Mouse (Mus musculus) fat pad, adult 2 months (tissue): ENCODE data around the gene Gm10772.
"Not testable (repeated sequence)": the region's sequence is repeated elsewhere in the genome, so short reads cannot be mapped to it uniquely, and the experiment has no call there.

ENCODE experiments used
- DNase-seq: peaks from one replicate; pipeline ENCODE4 v3.0.0-alpha.2; 2011; ENCODE audit warnings: low read depth, low spot score; ENCODE audit errors: extremely low read depth

Gene Gm10772

DNA sequence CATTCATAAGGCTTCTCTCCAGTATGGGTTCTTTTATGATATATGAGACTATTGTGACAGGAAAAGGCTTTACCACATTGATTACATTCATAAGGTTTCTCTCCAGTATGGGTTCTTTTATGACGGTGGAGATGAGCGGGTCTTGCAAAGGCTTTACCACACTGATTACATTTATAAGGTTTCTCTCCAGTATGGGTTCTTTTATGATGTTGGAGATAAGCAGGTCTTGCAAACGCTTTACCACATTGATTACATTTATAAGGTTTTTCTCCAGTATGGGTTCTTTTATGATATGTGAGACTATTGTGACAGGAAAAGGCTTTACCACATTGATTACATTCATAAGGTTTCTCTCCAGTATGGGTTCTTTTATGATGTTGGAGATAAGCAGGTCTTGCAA lies at the start of gene Gm10772:
TSS of gene Gm10772 (minus strand) at position 101 of the 400 bp plus-strand sequence.
- not testable (repeated sequence) for DNase-seq

DNA sequence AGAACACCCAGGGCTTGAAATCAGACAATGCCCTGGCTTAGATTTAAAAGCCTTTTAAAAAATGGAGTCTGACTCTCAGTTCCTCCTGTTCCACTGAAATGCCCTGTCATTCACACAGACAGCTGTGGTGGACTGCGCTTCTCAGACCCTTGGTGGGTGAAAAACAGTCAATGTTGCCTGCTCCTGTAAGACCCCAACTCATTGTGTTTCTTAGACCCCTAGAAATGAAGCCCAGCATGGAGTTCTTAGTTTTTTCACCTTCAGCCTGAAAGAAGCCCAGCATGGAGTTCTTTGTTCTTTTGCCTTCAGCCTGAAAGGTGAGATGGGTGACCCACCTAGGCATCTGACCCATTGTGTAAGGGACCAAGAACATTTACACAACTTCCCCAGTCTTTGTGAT lies 36.5 kb upstream of the Gm10772 start:
- not testable (repeated sequence) for DNase-seq

DNA sequence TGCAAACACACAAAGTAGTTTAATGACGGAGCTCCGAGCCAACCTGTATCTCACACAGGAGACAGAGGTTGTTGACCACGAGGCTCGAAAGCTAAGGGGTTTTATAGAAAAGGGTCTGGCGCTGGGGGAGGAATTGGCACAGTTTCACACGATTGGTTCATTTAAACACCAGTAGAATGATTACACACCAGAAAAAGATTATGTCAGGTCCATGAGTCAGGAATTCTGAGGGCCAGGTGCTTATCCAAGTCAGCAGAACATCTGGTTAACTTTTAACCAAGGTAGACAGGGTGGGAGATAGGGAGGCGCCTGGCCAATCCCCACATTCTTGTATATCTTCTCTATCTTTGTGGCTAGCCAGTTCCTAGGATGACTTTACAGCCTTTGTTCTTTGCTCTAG lies 35.8 kb upstream of the Gm10772 start:
- not testable (repeated sequence) for DNase-seq

DNA sequence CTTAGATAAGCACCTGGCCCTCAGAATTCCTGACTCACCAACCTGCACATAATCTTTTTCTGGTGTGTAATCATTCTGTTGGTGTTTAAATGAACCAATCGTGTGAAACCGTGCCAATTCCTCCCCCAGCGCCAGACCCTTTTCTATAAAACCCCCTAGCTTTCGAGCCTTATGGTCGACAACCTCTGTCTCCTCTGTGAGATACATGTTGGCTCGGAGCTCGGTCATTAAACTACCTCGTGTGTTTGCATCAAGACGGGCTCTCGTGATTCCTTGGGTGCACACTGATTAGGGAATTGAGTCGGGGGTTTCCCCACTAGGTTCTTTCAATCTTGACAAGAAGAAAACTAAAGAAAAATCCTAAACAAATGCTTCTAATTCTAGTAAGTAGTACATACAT lies 13.0 kb downstream of the Gm10772 start:
- no peak for DNase-seq

DNA sequence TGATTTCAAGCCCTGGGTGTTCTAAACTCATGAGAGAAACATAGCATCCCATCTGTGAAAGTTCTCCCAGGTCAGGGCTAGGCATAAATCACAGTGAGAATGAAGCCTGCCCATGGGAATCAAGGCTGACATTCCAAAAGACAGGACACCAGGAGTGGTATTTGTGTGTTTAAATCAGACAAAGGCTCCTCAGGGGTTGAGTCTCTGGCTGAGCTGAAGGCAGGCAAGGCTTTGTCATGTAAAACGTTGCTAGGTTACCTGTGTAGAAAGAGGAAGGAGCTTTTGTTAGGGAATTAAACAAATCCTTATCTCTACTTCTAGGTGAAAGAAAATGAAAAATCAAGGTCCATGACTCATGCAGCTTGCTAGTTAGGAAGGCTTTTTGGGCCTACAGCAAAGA lies 13.6 kb downstream of the Gm10772 start:
- not testable (repeated sequence) for DNase-seq

DNA sequence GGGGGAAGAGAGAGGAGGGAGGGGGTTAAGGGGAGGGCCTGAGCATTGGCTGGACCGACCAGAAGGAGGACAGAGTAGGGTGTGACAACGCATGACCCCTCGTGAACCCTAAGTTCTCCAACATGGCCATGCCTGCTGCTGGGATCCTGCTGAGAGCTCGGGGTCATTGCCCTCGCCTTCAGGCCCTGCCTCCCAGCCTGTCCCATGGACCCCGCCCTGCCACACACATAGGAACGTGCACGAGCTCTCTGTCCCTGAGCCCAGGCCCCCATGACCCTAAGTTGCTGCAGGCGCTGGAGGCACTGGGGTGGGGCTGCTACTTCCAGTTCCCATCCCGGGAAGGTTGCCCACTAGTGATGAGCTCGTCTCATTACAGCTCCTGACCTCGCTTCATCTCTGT lies 48.2 kb downstream of the Gm10772 start:
- DNase-seq = not testable (repeated sequence)
